In the genomic region with DNA sequence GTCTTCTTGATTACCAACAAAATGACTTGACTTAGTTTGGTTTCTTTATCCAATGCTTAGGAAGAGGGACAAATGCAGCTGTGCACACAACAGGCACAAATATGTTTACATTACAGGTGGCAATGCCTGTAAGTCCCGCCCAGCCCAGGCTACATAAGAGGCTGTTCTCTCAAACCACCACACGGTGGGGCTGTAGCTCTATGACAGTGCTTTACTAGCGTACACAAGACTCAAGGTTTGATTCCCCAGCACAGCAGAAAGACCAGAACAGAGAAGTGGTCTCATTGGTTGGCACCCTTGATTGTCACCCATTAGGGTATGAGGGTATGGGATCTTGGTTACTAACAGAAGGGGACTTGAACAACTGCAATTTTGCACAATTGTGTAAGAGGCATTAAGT, we compare ENCODE assay signal across 7 mouse cellular contexts. TPM values are rescaled to one million over a fixed set of nuclear protein-coding genes. Genes with fewer than 3 reads are reported as not detected.
A peak's percentile ranks its signal among the peaks of the same experiment; 100 is the strongest.
DNase-seq lines count a peak whose midpoint lies in the region; ATAC-seq and TF ChIP-seq lines count a peak whose summit lies in the region.

No protein-coding gene starts in this region.

- 0 out of 2 replicates have a peak, but pooled peaks cover 8% of the 10 kb centered on the region for H3K9me3 ChIP-seq in forebrain, embryonic 10.5 days

- no peaks in the 10 kb centered on the region for H3K27me3 ChIP-seq in forebrain, embryonic 10.5 days (ENCODE audit: poor library complexity, severe bottlenecking)

- TF ChIP-seq CTCF in brain, embryonic 14.5 days (IDR thresholded peaks at IDR 0.05; ENCODE audit: borderline replicate concordance, extremely low read depth, insufficient read depth, insufficient read length) = peak; percentile 72; the same call in 1 of the 2 replicates

- H3K4me1 ChIP-seq in forebrain, embryonic 10.5 days = no peaks in the 10 kb centered on the region

- intact Hi-C loops in heart, postnatal 36 days (cut with DNase I) = no loop called here

- no peaks in the 10 kb centered on the region for H3K36me3 ChIP-seq in forebrain, embryonic 10.5 days (replicated peaks)

- WGBS in forebrain, embryonic 10.5 days = 14% methylated on average over 3 of the region's 3 CpGs

- TF ChIP-seq POLR2A in brain, embryonic 14.5 days (IDR thresholded peaks at IDR 0.05; ENCODE audit: borderline replicate concordance, extremely low read depth, insufficient read depth, insufficient read length, poor library complexity, severe bottlenecking) = no peak

- H3K4me3 ChIP-seq in forebrain, embryonic 10.5 days = no peak overlapping the region

- peak; percentile 97 for ATAC-seq in megakaryocyte, adult 5-6 weeks (ENCODE audit: poor library complexity, severe bottlenecking)

- H3K27ac ChIP-seq in forebrain, embryonic 10.5 days = no peak overlapping the region

- DNase-seq in Muller cell, postnatal 12 days (ENCODE audit: inconsistent ontology term) = peak; percentile 42
- peak; percentile 84 for DNase-seq in brain, embryonic 14.5 days (ENCODE audit: low read depth)
- DNase-seq in forebrain, embryonic 10.5 days (ENCODE audit: extremely low spot score, low spot score) = peak; percentile 64
- peak; percentile 51 to 67 for DNase-seq in heart, postnatal 36 days
- DNase-seq in layer of hippocampus, postnatal 10 days (ENCODE audit: low spot score in 2 of 2) = peak; percentile 22 to 54
- DNase-seq in right cerebral cortex, adult 2 months (ENCODE audit: low spot score in 2 of 2) = peak; percentile 46 to 69

RNA-seq across cellular contexts. Expression of a gene that starts 55.7 kb away (rescaled TPM):
- 0.28 and 0.56 TPM in 2 replicates for polyA plus RNA-seq in brain, embryonic 14.5 days (2012; rRNA removed)
- not detected in 2 replicates for polyA plus RNA-seq in forebrain, embryonic 10.5 days (2016; fragmentation: Nextera tagmentation; extraction: Ambion mirVana)
- total RNA-seq in heart, postnatal 36 days (2021) = not detected
- not detected for total RNA-seq in layer of hippocampus, postnatal 10 days (2021)
- total RNA-seq in megakaryocyte, adult 5-6 weeks (2015) = not detected in 2 replicates
- total RNA-seq in megakaryocyte, adult 5-6 weeks (2017) = not detected in 2 replicates
